Mouse (Mus musculus) thymus, adult 2 months (tissue): ENCODE measurements at regions not wholly inside any gene's neighbourhood (a gene's known extent, or its start where the extent isn't known, plus 50 kb on each side); places are given as distances from the start of the nearest gene placed in this dataset.

Source experiments
- DNase-seq: peaks from one replicate; pipeline ENCODE4 v3.0.0; 2021
- H3K27ac ChIP-seq: fragments of 200-500 bp; 2 replicates; pipeline ENCODE4 v1.5.1; 2012; ENCODE audit warnings: low read length, control low read depth; ENCODE audit not compliant: control insufficient read depth, insufficient read depth
- H3K27me3 ChIP-seq: fragments of 200-500 bp; 2 replicates; pipeline ENCODE4 v1.6.1; 2012; ENCODE audit warnings: mild to moderate bottlenecking, low read length, moderate library complexity, mixed read lengths; ENCODE audit not compliant: control insufficient read depth, insufficient read depth
- H3K36me3 ChIP-seq: fragments of 200-500 bp; 2 replicates; pipeline ENCODE4 v1.6.1; 2012; ENCODE audit warnings: mild to moderate bottlenecking, low read length, moderate library complexity; ENCODE audit not compliant: control insufficient read depth, insufficient read depth
- H3K4me1 ChIP-seq: fragments of 200-500 bp; replicated peaks from 2 replicates; pipeline ENCODE4 v1.6.1; 2012; ENCODE audit warnings: low read length; ENCODE audit not compliant: control insufficient read depth, insufficient read depth
- H3K4me3 ChIP-seq: fragments of 200-500 bp; 2 replicates; pipeline ENCODE4 v1.5.1; 2012; ENCODE audit warnings: mild to moderate bottlenecking, low read length, control low read depth, moderate library complexity; ENCODE audit not compliant: control insufficient read depth, insufficient read depth
- CTCF ChIP-seq: fragments of 200-500 bp; IDR thresholded peaks from 2 replicates; pipeline ENCODE4 v1.5.1; 2012; ENCODE audit warnings: mild to moderate bottlenecking, control low read depth, low read length, moderate library complexity, borderline replicate concordance; ENCODE audit not compliant: control insufficient read depth, poor library complexity, insufficient read depth; ENCODE audit errors: extremely low read depth
- POLR2A ChIP-seq: fragments of 200-500 bp; IDR thresholded peaks from 2 replicates; pipeline ENCODE4 v1.6.1; 2012; ENCODE audit warnings: mild to moderate bottlenecking, low read length, control low read depth, moderate library complexity; ENCODE audit not compliant: control insufficient read depth, poor library complexity, insufficient read depth; ENCODE audit errors: extremely low read depth
- WGBS: fragments of 180-500 bp; shearing (Covaris S2); methylation state at CpG from one replicate; pipeline ENCODE4 v1.1.7; 2018; 5-methylcytosine and 5-hydroxymethylcytosine counted together

- Histone ChIP-seq H3K27me3 (no peaks in the 10 kb centered on the region), H3K36me3 (no peaks in the 10 kb centered on the region), H3K27ac (no peak overlapping the region), H3K4me1 (no peaks in the 10 kb centered on the region), H3K4me3 (no peak overlapping the region)
- 74% methylated on average over 6 of the region's 6 CpGs for WGBS
- DNase-seq, result no peak
- TF ChIP-seq POLR2A (no peak), CTCF (no peak)
Measured at GRCm38 (mm10) chr3:37956543-37956942, 232.3 kb upstream of the Gm5148 start.

- no peak for TF ChIP-seq POLR2A
- no peaks in the 10 kb centered on the region for H3K4me1 ChIP-seq
- peak; percentile 17 for DNase-seq
- H3K36me3 ChIP-seq, result no peaks in the 10 kb centered on the region
- H3K27me3 ChIP-seq, result no peaks in the 10 kb centered on the region
- 48% methylated on average over 3 of the region's 3 CpGs for WGBS
- H3K27ac ChIP-seq, result no peak overlapping the region
- H3K4me3 ChIP-seq, result no peak overlapping the region
Measured at GRCm38 (mm10) chr3:37952891-37953290, 228.6 kb upstream of the Gm5148 start.

GRCm38 (mm10) chr3:37952251-37952650, 228.0 kb upstream of the Gm5148 start:
- no peak overlapping the region for H3K27ac ChIP-seq

GRCm38 (mm10) chr3:37943661-37944060, 219.4 kb upstream of the Gm5148 start:
- TF ChIP-seq POLR2A (no peak), CTCF (no peak)
- Histone ChIP-seq H3K4me1 (peaks cover 8% of the 10 kb centered on the region), H3K27me3 (no peaks in the 10 kb centered on the region), H3K27ac (no peak overlapping the region), H3K36me3 (no peaks in the 10 kb centered on the region), H3K4me3 (no peak overlapping the region)
- no peak for DNase-seq

More at GRCm38 (mm10) chr3:37952251-37952650, 228.0 kb upstream of the Gm5148 start:
- Histone ChIP-seq H3K4me1 (no peaks in the 10 kb centered on the region), H3K36me3 (no peaks in the 10 kb centered on the region), H3K27me3 (no peaks in the 10 kb centered on the region), H3K4me3 (no peak overlapping the region)
- DNase-seq, result no peak
- TF ChIP-seq POLR2A (no peak), CTCF (no peak)

GRCm38 (mm10) chr3:37940016-37940415, 215.7 kb upstream of the Gm5148 start:
- no peak overlapping the region for H3K27ac ChIP-seq
- H3K27me3 ChIP-seq, result no peaks in the 10 kb centered on the region
- no peaks in the 10 kb centered on the region for H3K36me3 ChIP-seq
- TF ChIP-seq CTCF (no peak), POLR2A (no peak)
- WGBS, result 40% methylated on average over 3 of the region's 3 CpGs
- DNase-seq, result no peak
- H3K4me1 ChIP-seq, result peaks cover 8% of the 10 kb centered on the region
- H3K4me3 ChIP-seq, result no peak overlapping the region

- no peaks in the 10 kb centered on the region for H3K27me3 ChIP-seq
- H3K4me3 ChIP-seq, result no peak overlapping the region
- H3K27ac ChIP-seq, result no peak overlapping the region
- H3K4me1 ChIP-seq, result peaks cover 8% of the 10 kb centered on the region
- no peak for DNase-seq
- H3K36me3 ChIP-seq, result no peaks in the 10 kb centered on the region
- 97% methylated on average over 11 of the region's 11 CpGs for WGBS
- no peak for TF ChIP-seq CTCF
- TF ChIP-seq POLR2A, result no peak
Measured at GRCm38 (mm10) chr3:37938870-37939269, 214.6 kb upstream of the Gm5148 start.

GRCm38 (mm10) chr3:37938284-37938596, 213.9 kb upstream of the Gm5148 start:
- H3K27ac ChIP-seq, result no peak overlapping the region
- WGBS, result 93% methylated on average over 3 of the region's 3 CpGs
- DNase-seq, result no peak

More at GRCm38 (mm10) chr3:37938284-37938596, 213.9 kb upstream of the Gm5148 start:
- Histone ChIP-seq H3K4me1 (peaks cover 8% of the 10 kb centered on the region), H3K4me3 (no peak overlapping the region), H3K27me3 (no peaks in the 10 kb centered on the region), H3K36me3 (no peaks in the 10 kb centered on the region)
- TF ChIP-seq CTCF (no peak), POLR2A (no peak)
